Mouse (Mus musculus) urinary bladder, postnatal 10 days (tissue): ENCODE data around the gene Sorcs3.

Experiments used
- DNase-seq: peaks from one replicate; pipeline ENCODE4 v3.0.0; 2022; ENCODE audit warnings: low spot score

Sorcs3 gene

DNA sequence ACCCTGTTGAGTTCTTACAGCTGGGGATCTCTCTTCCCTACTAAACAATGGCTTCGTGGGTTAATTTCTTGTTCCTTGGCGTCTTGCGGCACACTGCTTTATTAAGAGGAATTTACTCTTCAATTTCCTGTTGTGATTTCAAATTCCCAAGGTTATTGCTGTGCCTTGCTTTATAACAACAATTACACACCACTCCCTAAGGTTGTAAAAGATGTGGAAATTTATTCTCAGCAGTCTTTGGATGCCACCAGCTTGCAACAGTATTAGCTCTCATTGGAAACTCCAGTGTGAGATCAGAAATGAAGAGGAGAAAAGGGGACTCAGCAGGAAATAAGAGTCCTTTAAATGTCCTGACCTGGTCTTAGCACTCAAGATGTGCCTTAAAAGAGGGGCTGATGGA, 641.9 kb downstream of the Sorcs3 start:
- DNase-seq: no peak

DNA sequence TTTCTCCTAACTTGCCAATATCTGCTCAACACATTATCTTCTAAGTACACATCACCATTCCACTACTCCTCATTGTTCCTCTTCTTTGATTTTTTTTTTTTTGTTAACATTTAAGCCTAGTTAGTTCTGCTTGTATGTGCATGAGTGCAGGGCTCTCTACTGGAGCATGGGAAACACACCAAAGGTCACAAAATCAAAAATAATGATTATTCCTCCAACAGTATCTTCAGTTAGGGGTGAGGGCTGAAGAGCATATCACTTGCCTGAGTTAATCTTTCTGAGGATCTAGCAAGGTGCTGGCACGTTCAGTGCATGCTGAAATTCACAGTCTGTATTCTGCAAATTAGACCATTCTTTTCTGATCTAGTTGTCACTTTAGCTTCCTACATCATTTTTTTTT, 644.6 kb downstream of the Sorcs3 start:
- no peak for DNase-seq
